Mouse (Mus musculus): Measurements from ENCODE around the gene Nfia. TPM values are rescaled to one million over a fixed set of nuclear protein-coding genes. Genes with fewer than 3 reads are reported as not detected.

The Nfia gene
- total RNA-seq, 4 experiments from 2014 or later = 55.9 to 77.3 (median 71.0) TPM

DNA sequence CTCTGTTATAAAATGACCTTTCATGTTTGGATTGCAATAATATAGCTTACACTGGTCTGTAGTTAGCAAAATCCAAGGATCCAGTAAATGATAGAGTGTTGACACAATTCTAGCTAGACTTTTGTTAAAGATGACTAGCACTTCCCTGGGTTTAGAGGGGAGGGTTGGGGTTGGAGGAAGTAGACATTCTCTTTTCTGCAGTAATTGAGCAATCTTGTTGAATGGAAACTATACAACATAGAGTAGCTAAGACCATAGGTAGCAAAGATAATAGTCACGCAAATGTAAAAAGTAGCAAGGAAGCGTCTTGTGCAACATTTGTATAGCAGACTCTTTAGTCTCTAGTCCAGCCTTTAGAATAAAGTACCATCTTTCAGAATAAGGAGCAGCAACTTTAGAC, 163.8 kb downstream of the Nfia start:
- no peak for DNase-seq (ENCODE audit: low spot score in 2 of 2)

DNA sequence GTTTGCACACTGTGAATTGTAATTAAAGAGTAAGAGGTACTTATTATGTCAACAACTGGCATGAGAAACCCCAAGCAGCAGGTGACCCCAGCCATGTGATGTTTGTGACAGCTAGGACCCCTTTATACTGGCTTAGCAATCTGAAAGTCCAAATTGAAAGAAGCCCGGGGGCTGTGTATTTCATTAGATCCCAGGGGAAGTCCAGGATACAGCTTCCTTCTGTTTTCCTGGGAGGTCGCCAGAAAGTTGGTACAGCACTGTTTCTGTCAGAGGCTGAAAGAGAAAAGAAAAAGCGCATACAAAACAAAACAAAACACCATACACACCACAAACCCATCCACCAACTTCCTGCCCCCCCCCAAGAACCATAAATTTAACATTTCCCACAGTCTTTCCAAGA, 164.4 kb downstream of the Nfia start:
- no peak for DNase-seq (ENCODE audit: low spot score in 2 of 2)

DNA sequence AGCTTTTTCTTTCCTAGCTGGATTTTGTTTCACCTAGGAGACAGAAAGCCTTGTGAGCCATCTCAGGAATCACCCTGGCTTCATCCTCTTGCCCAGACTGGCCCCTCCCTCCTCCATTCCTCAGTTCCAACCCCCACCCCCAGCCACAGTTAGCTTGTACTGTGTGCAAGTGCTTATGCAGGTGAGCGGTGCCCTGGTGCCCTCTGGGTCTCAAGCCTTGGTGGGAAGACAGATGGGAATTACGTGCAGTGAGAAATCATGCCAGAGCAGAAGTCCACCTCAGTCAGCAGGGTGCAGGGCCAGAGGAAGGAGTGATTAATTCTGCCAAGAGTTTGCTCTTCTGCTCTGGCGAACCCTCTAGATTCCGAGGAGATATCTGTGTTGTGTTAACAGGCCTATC, 167.0 kb downstream of the Nfia start:
- no peak for DNase-seq (ENCODE audit: low spot score in 2 of 2)

DNA sequence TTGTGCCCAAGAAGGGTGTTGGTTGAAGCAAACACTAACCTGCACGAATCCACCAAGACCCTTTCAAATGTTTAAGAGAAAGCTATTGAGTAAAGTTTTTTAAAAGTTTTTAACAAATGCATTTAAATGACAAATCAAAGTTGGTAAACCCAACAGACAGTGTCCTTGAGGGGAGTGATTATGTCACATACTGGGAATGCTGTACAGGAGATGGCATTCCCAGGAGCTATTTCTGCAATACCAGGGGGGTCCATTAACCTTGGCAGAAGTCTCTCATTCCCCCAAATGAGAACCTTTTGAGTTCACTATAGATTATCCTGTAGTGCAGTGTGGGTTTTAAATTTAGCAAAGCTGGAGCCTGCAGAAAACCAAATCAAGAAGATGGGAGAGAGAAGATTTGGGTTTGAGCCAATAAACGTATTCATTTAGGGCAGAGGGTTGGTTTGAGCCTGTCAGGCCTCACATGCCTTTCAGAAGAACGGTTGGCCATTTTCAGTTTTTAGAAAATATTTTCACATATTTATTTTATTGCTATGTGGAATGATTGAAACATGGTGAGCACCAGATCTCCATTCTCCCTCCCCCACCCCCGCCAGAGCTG, 167.5 kb downstream of the Nfia start:
- DNase-seq (ENCODE audit: low spot score in 2 of 2) = no peak

DNA sequence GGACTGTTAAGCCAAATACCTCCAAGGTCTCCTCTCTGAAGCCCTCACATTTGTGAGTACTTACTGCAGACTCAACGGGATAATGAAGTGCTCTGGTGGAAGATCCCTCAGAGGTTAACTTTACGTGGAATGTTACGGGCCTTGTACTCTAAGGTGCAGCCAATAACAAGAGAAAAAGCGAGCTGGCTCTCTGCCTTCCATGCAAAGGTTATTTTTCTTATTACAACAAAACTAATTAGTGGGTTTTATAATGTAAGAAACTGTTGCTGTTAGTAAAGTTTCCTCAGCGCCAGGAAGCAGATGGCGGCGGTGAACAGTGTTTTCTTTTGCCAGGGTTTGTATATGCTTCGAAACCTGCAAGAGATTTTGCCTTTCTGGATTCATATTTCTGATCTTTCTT, 169.1 kb downstream of the Nfia start:
- DNase-seq (ENCODE audit: low spot score in 2 of 2) = no peak

DNA sequence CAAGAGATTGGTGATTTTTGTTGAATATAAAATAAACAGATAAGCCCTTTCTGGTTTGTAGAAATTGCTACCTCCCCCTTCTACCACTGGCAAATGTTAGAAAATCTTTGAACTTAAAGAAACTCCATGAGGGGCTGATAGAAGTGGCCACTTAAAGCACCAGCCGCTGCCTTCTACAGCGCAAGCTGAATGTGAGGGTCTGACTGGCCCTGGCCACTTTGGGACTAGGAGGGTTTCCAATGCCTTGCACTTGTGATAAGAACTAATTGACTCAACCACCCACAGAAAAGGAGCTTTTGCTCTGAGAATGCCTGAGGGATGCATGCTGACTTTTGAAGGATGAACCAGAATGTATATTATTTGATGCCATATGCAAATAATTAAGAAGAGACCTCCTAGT, 171.8 kb downstream of the Nfia start:
- no peak for DNase-seq (ENCODE audit: low spot score in 2 of 2)

DNA sequence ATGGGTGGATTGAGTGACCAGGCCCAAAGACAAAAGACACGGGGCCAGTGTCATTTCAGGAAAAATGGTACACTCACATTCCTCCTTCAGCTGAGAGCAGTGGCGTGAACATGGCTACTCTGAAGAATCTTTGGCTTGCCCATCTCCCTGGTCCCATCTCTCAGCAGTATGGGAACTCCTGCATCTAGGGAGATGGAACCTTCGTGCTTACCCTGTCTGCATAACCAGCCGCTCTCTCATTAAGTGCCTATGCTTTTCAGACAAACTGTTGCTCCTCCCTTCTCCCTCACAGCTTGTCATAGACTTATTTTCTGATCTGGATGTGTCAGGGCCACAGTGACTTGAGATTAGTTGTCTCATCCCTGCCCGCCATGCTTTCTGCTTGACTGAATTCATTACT, 174.9 kb downstream of the Nfia start:
- no peak for DNase-seq (ENCODE audit: low spot score in 2 of 2)

DNA sequence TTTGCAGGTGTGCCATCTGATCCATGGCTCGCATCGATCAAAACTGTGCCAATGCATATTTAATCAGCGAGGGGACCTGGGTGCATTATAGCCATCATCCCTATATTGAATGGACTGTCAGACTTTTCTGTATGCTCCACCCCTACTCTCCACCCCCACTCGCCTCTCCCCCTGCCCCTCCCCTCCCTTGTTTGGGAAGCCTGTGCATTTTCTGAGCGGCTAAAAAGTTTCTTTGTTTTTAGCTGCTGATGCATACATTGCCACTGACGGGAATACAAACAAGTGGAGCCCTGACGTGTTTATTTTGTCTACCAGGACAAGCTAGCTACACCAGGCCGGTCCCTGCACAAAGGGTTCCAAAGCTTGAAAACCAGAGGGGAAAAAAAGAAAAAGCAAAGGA, 175.7 kb downstream of the Nfia start:
- no peak for DNase-seq (ENCODE audit: low spot score in 2 of 2)

DNA sequence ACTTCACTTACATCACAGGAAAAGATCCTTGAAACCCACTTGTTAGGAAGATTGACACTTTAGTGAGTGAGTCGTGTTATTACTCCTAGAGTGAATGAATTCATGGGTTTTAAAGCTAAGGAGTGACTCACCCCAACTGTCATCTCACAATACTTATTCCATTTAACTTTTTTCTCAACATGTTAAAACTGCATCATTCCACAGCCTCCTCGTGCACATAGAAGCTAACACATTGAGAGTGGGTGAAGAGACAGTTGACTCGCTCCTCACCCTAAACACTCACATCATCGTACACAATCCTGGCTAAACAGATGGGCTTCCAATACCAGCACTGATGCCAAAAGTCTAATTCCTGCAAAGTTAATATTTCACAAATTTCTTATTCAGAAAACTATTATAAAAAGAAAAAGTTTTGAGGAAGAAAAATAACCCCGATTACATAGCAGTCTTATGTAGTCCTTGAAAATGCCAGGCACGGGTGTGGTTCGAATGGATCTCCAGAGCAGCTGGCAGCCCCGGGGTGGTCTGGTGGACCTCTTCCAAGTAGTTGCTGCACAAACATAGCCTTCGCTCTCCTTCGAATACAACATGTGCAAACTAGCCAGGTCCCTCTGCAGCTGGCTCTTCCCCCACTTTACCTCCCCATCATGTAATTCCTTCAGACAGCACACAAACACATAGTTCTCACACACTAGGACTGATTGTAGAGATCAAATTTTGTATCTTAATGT, 178.0 kb downstream of the Nfia start:
- no peak for DNase-seq (ENCODE audit: low spot score in 2 of 2)

DNA sequence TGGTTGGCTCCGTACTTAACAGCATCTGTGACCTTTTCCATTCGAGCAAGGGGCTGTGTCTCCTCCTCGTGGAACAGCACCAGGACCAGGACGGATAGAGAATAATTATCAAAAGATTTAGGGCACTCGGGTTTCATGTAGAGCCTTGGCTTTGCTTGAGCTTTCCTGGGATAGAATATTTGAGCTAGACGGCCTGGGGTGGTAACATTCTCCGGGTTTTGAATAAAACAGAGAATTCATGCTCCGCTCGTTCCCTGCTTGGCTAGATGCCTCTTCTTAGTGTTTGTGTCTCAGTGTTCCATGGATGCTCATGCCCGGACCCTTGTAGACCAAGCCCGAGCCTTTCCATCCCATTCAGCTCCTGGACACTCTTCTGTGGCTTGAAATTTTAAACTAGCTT, 181.4 kb downstream of the Nfia start:
- DNase-seq (ENCODE audit: low spot score in 2 of 2) = no peak

DNA sequence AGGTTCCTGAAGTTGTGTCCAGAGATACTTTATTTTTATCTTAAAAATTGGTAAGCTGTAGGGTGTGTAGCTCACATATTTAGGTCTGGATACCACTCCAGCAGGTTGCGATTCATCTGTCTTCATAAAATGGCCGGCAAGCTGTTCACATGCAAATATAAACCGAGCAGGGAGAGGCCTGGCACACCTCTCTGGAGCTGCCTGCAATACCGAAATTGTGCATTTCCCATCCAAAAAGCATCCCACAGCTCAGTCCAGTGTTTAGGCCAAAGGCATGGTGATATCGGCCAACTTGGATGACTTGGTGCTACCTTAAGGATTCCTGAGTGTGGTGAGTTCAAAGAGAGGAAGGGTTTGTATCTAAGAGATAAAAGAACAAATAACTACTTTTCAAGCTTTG, 185.6 kb downstream of the Nfia start:
- no peak for DNase-seq (ENCODE audit: low spot score in 2 of 2)

DNA sequence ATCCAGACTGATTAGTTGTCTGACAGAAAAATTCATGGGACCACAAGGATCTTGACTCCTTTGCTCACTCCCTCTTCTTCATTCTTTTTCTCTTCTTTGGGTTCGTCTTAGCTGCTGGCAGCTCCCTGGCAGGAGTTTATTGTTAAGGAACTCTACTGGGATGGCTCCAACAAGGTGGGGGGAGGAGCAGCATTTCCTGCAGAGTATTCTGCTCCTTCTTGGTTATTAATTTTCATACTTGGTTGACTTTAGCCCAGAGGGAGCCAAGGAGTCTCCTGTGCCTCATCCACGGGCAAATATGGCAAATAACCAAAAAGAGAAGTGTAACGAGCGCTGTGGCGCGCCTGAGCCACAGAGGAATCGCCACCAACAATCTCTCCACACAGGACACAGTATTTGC, 190.3 kb downstream of the Nfia start:
- DNase-seq (ENCODE audit: low spot score in 2 of 2) = no peak

DNA sequence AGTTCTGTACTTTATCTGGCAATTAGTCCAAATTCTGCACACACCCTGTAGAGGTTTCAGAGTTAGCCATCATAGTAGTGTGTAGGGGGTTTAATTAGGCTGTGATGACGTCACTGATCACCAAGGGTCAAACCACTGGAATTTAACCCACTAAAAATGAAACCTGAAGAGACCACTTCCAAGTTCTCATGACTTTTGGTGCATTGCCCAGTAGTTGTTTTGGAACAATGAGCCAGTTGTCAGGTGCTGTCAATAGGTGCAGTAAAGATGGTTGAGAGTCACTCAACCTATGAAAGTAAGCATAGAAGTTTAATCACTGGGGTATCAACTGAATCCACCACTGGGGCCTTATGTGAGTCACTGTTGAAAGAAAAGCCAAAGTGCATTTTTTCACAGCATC, 191.4 kb downstream of the Nfia start:
- no peak for DNase-seq (ENCODE audit: low spot score in 2 of 2)

DNA sequence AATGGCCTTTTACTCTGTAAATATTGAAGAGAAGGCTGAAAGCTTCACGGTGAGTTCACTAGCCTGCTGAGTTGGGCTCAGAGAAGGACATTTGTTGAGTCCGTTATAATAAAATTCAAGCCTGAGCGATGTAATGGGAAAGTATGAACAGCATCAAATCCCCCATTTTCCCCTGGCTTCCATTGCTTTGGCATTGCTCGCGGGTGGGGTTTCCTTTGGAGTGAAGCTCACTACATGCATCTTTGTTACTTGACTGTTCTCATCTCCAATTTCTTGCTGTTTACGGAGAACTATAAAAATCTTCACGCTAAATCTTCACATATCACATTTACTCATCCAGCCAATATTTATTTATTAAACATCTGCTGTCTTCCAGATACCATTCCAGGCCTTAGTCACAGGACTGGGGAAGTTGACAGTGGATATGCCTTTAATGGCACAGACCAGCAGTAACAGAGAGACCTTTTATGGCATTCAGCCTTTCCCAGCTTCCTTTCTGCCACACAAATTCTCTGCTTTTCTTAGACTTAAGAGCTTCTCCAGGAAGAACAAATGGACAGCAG, 196.3 kb downstream of the Nfia start:
- no peak for DNase-seq (ENCODE audit: low spot score in 2 of 2)

DNA sequence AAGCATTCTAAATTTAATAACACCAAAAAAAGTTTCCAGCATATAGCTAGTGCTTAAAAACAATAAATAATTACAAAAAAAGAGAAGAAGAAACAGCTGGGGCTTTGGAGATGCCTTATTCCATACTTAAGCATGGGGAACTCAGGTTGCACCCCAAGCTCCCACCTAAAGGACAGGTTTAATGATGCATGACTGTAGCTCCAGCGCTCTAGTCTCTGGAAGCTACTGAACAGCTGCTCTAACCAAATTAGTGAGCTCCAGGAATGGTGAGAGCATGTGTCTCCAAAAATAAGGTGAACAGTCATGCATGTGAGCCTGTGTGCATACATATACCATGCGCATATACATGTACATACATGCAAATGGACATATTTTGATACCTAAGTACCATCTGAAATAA, 200.5 kb downstream of the Nfia start:
- no peak for DNase-seq (ENCODE audit: low spot score in 2 of 2)

DNA sequence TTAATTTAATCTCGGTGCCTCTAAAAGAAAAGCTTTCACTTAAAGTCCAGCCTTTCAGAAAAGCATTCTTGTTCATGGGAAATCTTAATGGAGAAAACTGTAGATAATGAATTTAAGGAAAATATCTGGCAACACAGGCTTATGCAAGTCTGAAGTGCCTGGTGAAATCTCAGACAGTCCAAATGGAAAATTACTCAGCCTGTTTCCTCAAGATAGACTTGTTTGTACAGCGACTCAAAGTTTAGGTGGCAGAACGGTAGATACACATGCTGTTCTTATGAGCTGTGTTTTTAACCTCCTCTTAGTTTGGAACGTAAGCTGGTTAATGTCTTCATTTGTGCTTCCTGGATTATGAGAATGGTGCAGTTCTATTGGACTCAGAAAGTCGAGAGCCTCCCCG, 201.5 kb downstream of the Nfia start:
- no peak for DNase-seq (ENCODE audit: low spot score in 2 of 2)

DNA sequence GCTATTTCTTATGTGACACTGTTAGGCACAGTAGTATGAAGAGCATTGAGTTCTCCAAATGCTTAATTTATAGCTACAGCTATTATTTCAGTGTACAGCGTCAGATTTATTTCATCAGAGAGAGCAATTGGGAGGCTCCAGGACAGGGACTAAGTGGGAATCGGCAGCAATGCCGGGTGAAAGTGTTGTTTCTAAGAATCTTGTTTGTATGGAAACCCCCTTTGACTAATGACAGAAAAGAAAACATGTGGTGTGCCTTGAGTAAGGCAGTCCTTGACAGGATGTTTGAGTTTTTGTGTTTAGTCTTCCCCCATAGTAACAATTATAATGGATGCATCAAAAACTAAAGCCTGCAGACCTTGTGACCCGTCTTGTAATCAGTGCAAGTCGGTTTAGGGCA, 204.4 kb downstream of the Nfia start:
- DNase-seq (ENCODE audit: low spot score in 2 of 2) = no peak

DNA sequence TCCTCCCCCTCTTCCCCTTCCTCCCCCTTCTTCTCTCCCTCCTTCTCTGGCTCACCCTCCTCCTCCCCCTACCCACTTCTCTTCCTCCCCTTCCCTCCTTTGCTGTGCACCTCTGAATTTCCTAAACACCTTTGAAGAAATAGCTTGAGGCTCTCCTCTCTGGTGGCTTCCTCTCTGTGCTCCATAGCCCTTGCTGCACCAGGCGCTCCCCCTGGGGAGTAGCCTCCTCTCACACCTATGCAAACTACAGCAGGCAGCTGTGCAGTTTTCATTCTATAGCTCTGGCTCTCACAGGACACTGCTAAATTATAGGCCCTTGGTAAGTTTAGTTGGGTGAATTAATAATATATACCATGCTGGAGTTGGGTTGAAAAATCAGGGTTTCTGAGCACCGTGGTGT, 211.8 kb downstream of the Nfia start:
- DNase-seq (ENCODE audit: low spot score in 2 of 2) = no peak

DNA sequence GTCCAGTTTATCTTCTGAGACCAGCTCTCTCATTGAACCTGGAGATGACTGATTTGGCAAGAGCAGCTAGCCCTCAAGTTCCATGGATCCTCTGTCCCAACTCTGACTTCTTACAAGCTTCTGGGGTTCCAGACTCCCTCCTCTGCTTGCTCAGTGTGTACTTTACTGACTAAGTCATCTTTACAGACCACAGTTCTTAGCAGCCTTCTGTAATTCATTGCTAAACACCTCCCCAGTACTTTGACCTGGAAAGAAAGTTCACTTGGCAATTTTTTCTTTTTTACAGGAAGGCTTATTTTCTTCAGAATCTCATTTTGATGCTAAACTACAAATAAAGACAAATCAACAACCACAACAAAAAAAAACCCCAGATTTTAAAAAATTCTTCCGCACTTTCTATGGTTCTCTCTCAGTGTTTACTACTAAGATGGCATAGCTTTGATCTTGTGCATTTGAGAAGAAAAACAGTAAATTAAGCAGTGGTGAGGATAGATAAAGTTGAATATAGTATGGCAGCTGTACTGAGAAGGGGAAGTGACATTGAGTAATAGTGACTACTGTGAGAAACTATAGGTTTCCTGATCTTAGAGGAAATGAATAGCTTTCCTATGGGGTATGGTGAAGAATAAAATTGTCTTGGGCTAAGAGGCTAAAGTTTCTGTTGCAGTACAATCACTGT, 213.7 kb downstream of the Nfia start:
- no peak for DNase-seq (ENCODE audit: low spot score in 2 of 2)

DNA sequence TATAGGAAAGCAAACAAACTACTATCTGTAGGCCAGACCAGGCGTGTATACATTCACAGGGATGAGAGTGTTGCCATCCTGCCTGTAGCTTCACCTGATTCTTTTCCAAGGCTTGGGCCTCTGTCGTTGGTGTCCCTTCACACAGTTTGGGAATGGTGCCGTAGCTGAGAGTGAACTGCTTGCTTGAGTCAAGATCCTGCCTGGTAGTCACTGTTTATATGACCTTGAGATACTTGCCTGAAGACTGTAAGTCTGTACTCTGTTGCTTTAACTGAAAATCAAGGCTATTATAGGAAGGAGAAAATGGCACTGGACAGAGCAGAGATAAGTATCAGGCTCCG, 214.2 kb downstream of the Nfia start:
- DNase-seq (ENCODE audit: low spot score in 2 of 2) = no peak

DNA sequence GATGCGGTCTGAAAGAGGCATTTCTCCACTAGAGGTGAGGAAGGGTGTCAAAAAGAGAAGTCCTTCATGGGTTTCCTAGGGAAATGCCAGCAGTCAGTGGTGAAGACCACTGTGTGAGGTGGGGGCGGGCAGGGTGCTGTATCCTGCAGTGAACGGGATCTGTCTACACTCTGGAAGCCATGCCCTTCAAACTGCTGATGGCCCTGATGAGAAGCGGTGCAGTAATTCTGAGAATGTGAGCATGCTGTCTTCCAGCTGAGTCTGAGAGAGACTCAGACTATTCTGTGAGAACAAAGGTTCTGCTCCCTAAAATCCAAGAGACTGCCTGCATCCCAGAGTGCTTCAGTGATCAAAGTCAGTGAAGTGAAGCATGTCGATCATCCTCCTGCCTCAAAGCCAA, 216.2 kb downstream of the Nfia start:
- no peak for DNase-seq (ENCODE audit: low spot score in 2 of 2)

DNA sequence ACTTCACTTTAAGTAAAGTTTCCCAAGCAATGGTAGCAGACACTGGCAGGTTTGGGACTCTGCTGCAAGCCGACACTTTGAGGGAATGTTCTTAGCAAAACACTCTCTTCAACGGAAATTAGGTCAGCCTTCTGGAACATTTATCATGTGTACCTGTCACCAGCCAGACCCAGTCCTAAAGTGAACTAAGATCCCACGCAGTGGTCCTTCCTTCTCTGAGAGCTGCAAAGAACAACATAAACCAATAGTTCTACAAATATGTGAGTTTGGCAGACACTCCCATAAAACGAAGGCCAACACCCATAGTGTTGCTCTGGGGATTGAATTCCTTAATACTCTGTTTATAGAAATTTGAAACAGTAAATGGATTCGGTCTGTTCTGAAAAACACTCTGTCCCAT, 217.9 kb downstream of the Nfia start:
- DNase-seq (ENCODE audit: low spot score in 2 of 2) = no peak

DNA sequence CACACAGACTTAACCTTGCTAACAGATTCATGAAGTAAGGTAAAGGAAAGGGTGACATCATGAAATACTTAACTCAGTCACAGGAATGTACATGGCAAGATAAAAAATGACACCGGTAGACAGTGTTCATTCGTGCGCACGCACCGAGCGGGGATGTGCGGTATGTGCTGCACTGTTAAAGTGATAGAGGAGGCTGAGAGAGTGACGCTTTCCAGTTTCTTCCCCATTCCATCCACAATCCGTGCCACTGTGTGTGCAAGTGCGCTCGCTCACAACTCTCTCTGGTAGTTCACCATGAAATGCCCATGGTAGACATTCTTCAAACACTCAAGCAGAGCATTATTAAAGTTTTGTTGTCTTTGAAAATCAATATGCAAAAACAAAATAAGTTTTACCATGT, 218.9 kb downstream of the Nfia start:
- no peak for DNase-seq (ENCODE audit: low spot score in 2 of 2)
